Comparison of ENCODE assay signal across 23 mouse cellular contexts in the genomic region with DNA sequence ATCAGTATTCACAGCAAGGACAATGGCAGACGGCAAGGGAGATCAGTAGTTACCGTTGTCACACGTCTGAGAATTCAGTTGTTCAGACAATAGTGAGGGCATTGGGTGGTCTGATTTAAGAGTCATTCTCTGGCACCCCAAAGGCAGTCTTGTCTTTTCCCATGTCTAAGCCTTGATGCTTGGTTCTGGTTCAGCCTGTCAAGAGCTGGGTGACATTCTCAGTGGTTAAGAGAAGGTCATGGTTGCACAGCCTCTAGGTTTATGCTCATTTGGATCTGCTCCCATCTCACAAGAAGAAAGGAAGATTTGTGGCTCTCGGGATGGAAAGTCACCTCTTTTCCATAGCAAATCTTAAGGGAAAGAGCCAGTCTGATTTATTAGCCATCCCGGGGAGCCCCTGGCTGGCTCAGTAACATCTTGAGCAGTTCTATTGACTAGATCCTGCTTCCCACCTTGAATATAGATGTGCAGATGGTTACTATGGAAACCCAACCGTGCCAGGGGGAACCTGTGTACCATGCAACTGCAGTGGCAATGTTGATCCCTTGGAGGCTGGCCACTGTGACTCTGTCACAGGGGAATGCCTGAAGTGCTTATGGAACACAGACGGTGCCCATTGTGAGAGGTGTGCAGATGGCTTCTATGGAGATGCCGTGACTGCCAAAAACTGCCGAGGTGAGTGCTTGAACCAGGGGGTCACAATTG.
DNase-seq lines count a peak whose midpoint lies in the region; ATAC-seq lines count a peak whose summit lies in the region.
"Had no signal": no experiment of that assay in that cellular context is flagged by ENCODE, and none has a peak within 500 bp of the region (broad histone marks: within the 10 kb centered on the region; RNA-seq: fewer than 3 reads in every experiment).

No protein-coding gene starts in this region.

- H3K4me1 ChIP-seq in forebrain, embryonic 11.5 days (replicated peaks; ENCODE audit: control insufficient read depth, insufficient read depth, low read length) = no peaks in the 10 kb centered on the region
- no peaks in the 10 kb centered on the region for H3K4me1 ChIP-seq in forebrain, embryonic 16.5 days (replicated peaks; ENCODE audit: control insufficient read depth, insufficient read depth, low read length)
- H3K4me1 ChIP-seq in midbrain, embryonic 15.5 days = no peaks in the 10 kb centered on the region
- H3K4me1 ChIP-seq in midbrain, embryonic 14.5 days (ENCODE audit: control insufficient read depth, insufficient read depth, low read length) = no peaks in the 10 kb centered on the region
- H3K4me1 ChIP-seq in hindbrain, embryonic 16.5 days (ENCODE audit: control insufficient read depth, insufficient read depth, low read depth, low read length) = 0 out of 2 replicates have a peak, but pooled peaks cover 2% of the 10 kb centered on the region
- H3K4me1 ChIP-seq in neural tube, embryonic 15.5 days = peaks cover 3% of the 10 kb centered on the region; the same call in 1 of the 2 replicates
- peaks cover 8% of the 10 kb centered on the region; the same call in 1 of the 2 replicates for H3K4me1 ChIP-seq in heart, embryonic 12.5 days (replicated peaks)
- H3K4me1 ChIP-seq: limb, embryonic 10.5 days had no signal

- no peaks in the 10 kb centered on the region for H3K9me3 ChIP-seq in forebrain, embryonic 11.5 days (ENCODE audit: control insufficient read depth, low read length)
- H3K9me3 ChIP-seq in forebrain, embryonic 16.5 days (ENCODE audit: control insufficient read depth, low read length) = no peaks in the 10 kb centered on the region
- H3K9me3 ChIP-seq in midbrain, embryonic 15.5 days = no peaks in the 10 kb centered on the region
- H3K9me3 ChIP-seq in midbrain, embryonic 14.5 days (ENCODE audit: control insufficient read depth, low read length) = no peaks in the 10 kb centered on the region
- H3K9me3 ChIP-seq in hindbrain, embryonic 16.5 days (ENCODE audit: control insufficient read depth, low read length) = no peaks in the 10 kb centered on the region
- no peaks in the 10 kb centered on the region for H3K9me3 ChIP-seq in neural tube, embryonic 15.5 days (replicated peaks)
- H3K9me3 ChIP-seq in heart, embryonic 12.5 days (replicated peaks) = no peaks in the 10 kb centered on the region
- H3K9me3 ChIP-seq: embryonic facial prominence, embryonic 13.5 days; limb, embryonic 10.5 days had no signal

- no peaks in the 10 kb centered on the region for H3K27me3 ChIP-seq in forebrain, embryonic 11.5 days (ENCODE audit: control insufficient read depth, insufficient read depth, low read length)
- H3K27me3 ChIP-seq in forebrain, embryonic 16.5 days (replicated peaks; ENCODE audit: control insufficient read depth, insufficient read depth, low read length) = no peaks in the 10 kb centered on the region
- H3K27me3 ChIP-seq in midbrain, embryonic 15.5 days (replicated peaks) = no peaks in the 10 kb centered on the region
- H3K27me3 ChIP-seq in midbrain, embryonic 14.5 days (ENCODE audit: control insufficient read depth, insufficient read depth, low read length) = no peaks in the 10 kb centered on the region
- H3K27me3 ChIP-seq in hindbrain, embryonic 16.5 days (replicated peaks; ENCODE audit: control insufficient read depth, insufficient read depth, low read length) = no peaks in the 10 kb centered on the region
- H3K27me3 ChIP-seq in neural tube, embryonic 15.5 days (replicated peaks) = no peaks in the 10 kb centered on the region
- no peaks in the 10 kb centered on the region for H3K27me3 ChIP-seq in heart, embryonic 12.5 days (replicated peaks)
- H3K27me3 ChIP-seq: embryonic facial prominence, embryonic 13.5 days had no signal

- H3K9ac ChIP-seq in forebrain, embryonic 11.5 days (ENCODE audit: low read length) = no peak overlapping the region
- no peak overlapping the region for H3K9ac ChIP-seq in forebrain, embryonic 16.5 days (replicated peaks; ENCODE audit: low read depth, low read length)
- no peak overlapping the region for H3K9ac ChIP-seq in midbrain, embryonic 15.5 days
- H3K9ac ChIP-seq in midbrain, embryonic 14.5 days (replicated peaks; ENCODE audit: low read length) = no peak overlapping the region
- no peak overlapping the region for H3K9ac ChIP-seq in hindbrain, embryonic 16.5 days (ENCODE audit: low read depth, low read length)
- no peak overlapping the region for H3K9ac ChIP-seq in neural tube, embryonic 15.5 days (replicated peaks)
- H3K9ac ChIP-seq in heart, embryonic 12.5 days = no peak overlapping the region
- H3K9ac ChIP-seq: embryonic facial prominence, embryonic 13.5 days; liver, postnatal 0 days had no signal

- 89% methylated on average over 9 of the region's 9 CpGs for WGBS in forebrain, embryonic 11.5 days
- 76% methylated on average over 9 of the region's 9 CpGs for WGBS in forebrain, embryonic 16.5 days
- 72% methylated on average over 9 of the region's 9 CpGs for WGBS in midbrain, embryonic 15.5 days
- 71% methylated on average over 9 of the region's 9 CpGs for WGBS in midbrain, embryonic 14.5 days
- 44% methylated on average over 9 of the region's 9 CpGs for WGBS in hindbrain, embryonic 16.5 days
- 33% methylated on average over 9 of the region's 9 CpGs for WGBS in neural tube, embryonic 15.5 days
- 82% methylated on average over 9 of the region's 9 CpGs for WGBS in heart, embryonic 12.5 days

- no peaks in the 10 kb centered on the region for H3K36me3 ChIP-seq in forebrain, embryonic 11.5 days (ENCODE audit: control insufficient read depth, insufficient read depth, low read length)
- no peaks in the 10 kb centered on the region for H3K36me3 ChIP-seq in forebrain, embryonic 16.5 days (ENCODE audit: control insufficient read depth, insufficient read depth)
- H3K36me3 ChIP-seq in midbrain, embryonic 15.5 days (replicated peaks) = no peaks in the 10 kb centered on the region
- H3K36me3 ChIP-seq in midbrain, embryonic 14.5 days (ENCODE audit: control insufficient read depth, insufficient read depth, low read length) = peaks cover 3% of the 10 kb centered on the region; the same call in 1 of the 2 replicates
- H3K36me3 ChIP-seq in hindbrain, embryonic 16.5 days (ENCODE audit: control insufficient read depth, insufficient read depth, low read length) = no peaks in the 10 kb centered on the region
- H3K36me3 ChIP-seq in neural tube, embryonic 15.5 days = 0 out of 2 replicates have a peak, but pooled peaks cover 3% of the 10 kb centered on the region
- no peaks in the 10 kb centered on the region for H3K36me3 ChIP-seq in heart, embryonic 12.5 days
- H3K36me3 ChIP-seq: embryonic facial prominence, embryonic 13.5 days; limb, embryonic 10.5 days had no signal

- no peak for ATAC-seq in forebrain, embryonic 11.5 days (replicated peaks; ENCODE audit: low FRiP score)
- no peak for ATAC-seq in forebrain, embryonic 16.5 days
- 0 out of 2 replicates have a peak, but pooled peaks have one; percentile 27 for ATAC-seq in midbrain, embryonic 15.5 days (replicated peaks)
- ATAC-seq in midbrain, embryonic 14.5 days (ENCODE audit: low FRiP score, low TSS enrichment) = no peak
- ATAC-seq in hindbrain, embryonic 16.5 days = peak; percentile 83
- peak; percentile 93 for ATAC-seq in neural tube, embryonic 15.5 days (ENCODE audit: low FRiP score)
- no peak for ATAC-seq in heart, embryonic 12.5 days (ENCODE audit: insufficient number of reproducible peaks, low FRiP score)
- ATAC-seq: activated CD4-positive, CD25-positive, alpha-beta regulatory T cell, adult 4 months; liver, postnatal 0 days had no signal

- no peak overlapping the region for H3K4me2 ChIP-seq in forebrain, embryonic 11.5 days (ENCODE audit: low read depth, low read length, severe bottlenecking)
- no peak overlapping the region for H3K4me2 ChIP-seq in forebrain, embryonic 16.5 days (ENCODE audit: low read length)
- no peak overlapping the region for H3K4me2 ChIP-seq in midbrain, embryonic 15.5 days
- H3K4me2 ChIP-seq in midbrain, embryonic 14.5 days (ENCODE audit: low read length) = no peak overlapping the region
- H3K4me2 ChIP-seq in hindbrain, embryonic 16.5 days (ENCODE audit: low read length) = no peak overlapping the region
- no peak overlapping the region for H3K4me2 ChIP-seq in neural tube, embryonic 15.5 days
- H3K4me2 ChIP-seq in heart, embryonic 12.5 days = no peak overlapping the region
- H3K4me2 ChIP-seq: embryonic facial prominence, embryonic 13.5 days had no signal

- H3K4me3 ChIP-seq in forebrain, embryonic 11.5 days (ENCODE audit: low read depth, low read length) = no peak overlapping the region
- no peak overlapping the region for H3K4me3 ChIP-seq in forebrain, embryonic 16.5 days (replicated peaks; ENCODE audit: low read length)
- no peak overlapping the region for H3K4me3 ChIP-seq in midbrain, embryonic 15.5 days
- no peak overlapping the region for H3K4me3 ChIP-seq in midbrain, embryonic 14.5 days (replicated peaks; ENCODE audit: low read depth, low read length)
- H3K4me3 ChIP-seq in hindbrain, embryonic 16.5 days (ENCODE audit: low read length) = no peak overlapping the region
- no peak overlapping the region for H3K4me3 ChIP-seq in neural tube, embryonic 15.5 days (replicated peaks)
- no peak overlapping the region for H3K4me3 ChIP-seq in heart, embryonic 12.5 days
- H3K4me3 ChIP-seq: embryonic facial prominence, embryonic 13.5 days; heart, adult 2 months; limb, embryonic 10.5 days had no signal

- DNase-seq in forebrain, embryonic 11.5 days (ENCODE audit: low spot score) = peak; percentile 26
- DNase-seq in midbrain, embryonic 14.5 days = no peak
- DNase-seq in embryo, embryonic 10 days (ENCODE audit: low spot score) = no peak
- DNase-seq: adrenal gland, postnatal 10 days; cerebellum, adult 11 months; gastrocnemius, postnatal 14 days; heart, adult 2 months; kidney, adult 18-20 months; kidney, postnatal 10 days; layer of hippocampus, adult 9-11 months; liver, postnatal 0 days; lung, postnatal 10 days; retina, postnatal 1 day; right cerebral cortex, postnatal 4 days had no signal

- H3K27ac ChIP-seq in forebrain, embryonic 11.5 days (ENCODE audit: low read depth, low read length) = no peak overlapping the region
- H3K27ac ChIP-seq in forebrain, embryonic 16.5 days (ENCODE audit: low read length) = no peak overlapping the region
- H3K27ac ChIP-seq in midbrain, embryonic 15.5 days = no peak overlapping the region
- H3K27ac ChIP-seq in midbrain, embryonic 14.5 days (replicated peaks; ENCODE audit: low read depth, low read length) = no peak overlapping the region
- H3K27ac ChIP-seq in hindbrain, embryonic 16.5 days (ENCODE audit: low read depth, low read length) = no peak overlapping the region
- peak overlapping the region; percentile 46; the same call in 1 of the 2 replicates for H3K27ac ChIP-seq in neural tube, embryonic 15.5 days (replicated peaks)
- no peak overlapping the region for H3K27ac ChIP-seq in heart, embryonic 12.5 days (ENCODE audit: poor library complexity, severe bottlenecking)
- H3K27ac ChIP-seq: embryonic facial prominence, embryonic 13.5 days; heart, adult 2 months; limb, embryonic 10.5 days; stomach, postnatal 0 days had no signal

Comparison
In these comparisons a context has a peak if more than half of its experiments do, and no peak if none do; other contexts are left out.
1. ATAC-seq: peak in midbrain, embryonic 15.5 days (single experiment), hindbrain, embryonic 16.5 days (single experiment) and neural tube, embryonic 15.5 days (single experiment); none in forebrain, embryonic 11.5 days (single experiment), forebrain, embryonic 16.5 days (single experiment), midbrain, embryonic 14.5 days (single experiment) and heart, embryonic 12.5 days (single experiment).